Mouse (Mus musculus) heart, postnatal 10 days (tissue): ENCODE measurements around the gene Tpi1. TPM values are rescaled to one million over a fixed set of nuclear protein-coding genes. Genes with fewer than 3 reads are reported as not detected.

Experiments
- DNase-seq, 2 experiments: peaks; one replicate each; pipeline ENCODE4 v3.0.0; 2021
- intact Hi-C: fragments of 180-260 bp; cut with DNase I; formaldehyde crosslinking; loops from one replicate; pipeline ENCODE4 v1.15.1; 2025
- total RNA-seq, 2 experiments: library from RNA; stranded (reverse); gene quantifications; 2 replicates each; pipeline ENCODE4 v1.2.3; 2021

The Tpi1 gene
- 100 to 1,000 TPM; 870 to 877 TPM for total RNA-seq

DNA sequence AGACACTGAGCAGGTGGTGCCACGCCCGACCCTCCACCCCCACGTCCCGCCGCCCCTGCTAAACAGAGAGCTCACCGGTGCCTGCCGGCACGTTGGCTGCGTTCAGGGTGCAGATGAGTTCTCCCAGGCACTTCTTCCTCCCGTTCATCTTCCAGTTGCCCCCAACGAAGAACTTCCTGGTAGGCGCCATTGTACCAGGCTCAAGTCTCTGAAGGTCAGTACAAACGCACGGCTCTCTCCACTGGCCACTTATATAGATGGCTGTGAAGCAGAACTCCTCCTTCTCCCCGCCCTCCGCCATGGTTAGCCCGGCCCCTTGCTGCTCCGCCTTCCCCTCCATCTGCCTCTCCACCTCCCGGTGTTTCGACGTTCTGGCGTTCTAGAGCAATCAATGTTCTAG lies at the start of gene Tpi1:
Tpi1 (minus strand) TSS at position 364 of the 400 bp plus-strand sequence.
- intact Hi-C loops, result loop anchor here (1.0 kb wide), 1 partner anchor 14 kb away; no protein-coding TSS in a partner anchor
- DNase-seq, result peak; percentile 93 to 95

GRCm38 (mm10) chr6:124863125-124863657 lies 49.1 kb upstream of the Tpi1 start:
- no peak for DNase-seq
- intact Hi-C loops, result no loop called here

- DNase-seq, result no peak
- intact Hi-C loops, result no loop called here
Observed at GRCm38 (mm10) chr6:124862406-124863124, 48.5 kb upstream of the Tpi1 start.

DNA sequence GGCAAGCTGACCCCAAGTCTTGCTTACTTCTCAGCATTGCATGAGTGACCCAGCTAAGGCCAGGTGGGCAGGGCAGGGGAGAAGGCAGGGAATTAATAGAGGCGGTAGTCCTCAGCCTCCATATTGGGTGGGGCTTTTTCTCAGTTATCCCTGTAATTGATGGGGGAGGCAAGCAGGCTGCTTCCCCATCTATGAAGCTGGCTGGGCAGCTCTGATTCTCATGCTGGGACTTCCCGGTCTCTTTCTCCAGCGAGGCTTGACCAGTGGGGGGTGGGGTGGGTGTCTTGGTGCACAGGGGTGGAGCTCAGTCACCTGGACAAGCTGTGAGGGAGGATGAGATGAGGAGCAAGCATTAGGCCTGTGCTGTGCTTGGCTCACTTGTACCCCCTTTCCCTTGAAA lies 47.7 kb upstream of the Tpi1 start:
- DNase-seq, result no peak
- intact Hi-C loops, result no loop called here

DNA sequence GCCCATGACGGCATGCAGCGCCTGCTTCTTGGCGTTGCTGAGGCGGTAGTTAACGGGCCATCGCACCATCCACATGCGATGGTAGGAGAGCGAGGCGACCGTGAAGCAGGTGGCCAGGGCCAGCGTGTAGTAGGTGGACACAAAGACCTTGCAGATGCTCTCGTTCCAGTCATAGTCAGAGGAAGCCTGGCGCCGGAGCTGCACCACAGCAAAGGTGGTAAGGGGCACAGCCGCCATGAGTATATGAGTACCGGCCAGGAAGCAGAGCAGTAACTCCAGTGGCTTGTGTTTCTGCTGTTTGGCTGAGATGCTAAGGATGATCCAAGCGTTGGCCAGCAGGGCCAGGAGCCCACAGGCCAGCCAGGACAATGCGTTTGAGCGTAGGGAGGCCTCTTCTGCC lies 47.2 kb upstream of the Tpi1 start:
- intact Hi-C loops, result no loop called here
- no peak for DNase-seq

GRCm38 (mm10) chr6:124860511-124860910 lies 46.4 kb upstream of the Tpi1 start:
- no peak for DNase-seq
- intact Hi-C loops, result no loop called here

GRCm38 (mm10) chr6:124859725-124860124 lies 45.6 kb upstream of the Tpi1 start:
- intact Hi-C loops, result loop anchor here (2.0 to 5.0 kb wide), 2 partner anchors 45 to 58 kb away; no protein-coding TSS in a partner anchor
- peak; percentile 91 to 95 for DNase-seq

DNA sequence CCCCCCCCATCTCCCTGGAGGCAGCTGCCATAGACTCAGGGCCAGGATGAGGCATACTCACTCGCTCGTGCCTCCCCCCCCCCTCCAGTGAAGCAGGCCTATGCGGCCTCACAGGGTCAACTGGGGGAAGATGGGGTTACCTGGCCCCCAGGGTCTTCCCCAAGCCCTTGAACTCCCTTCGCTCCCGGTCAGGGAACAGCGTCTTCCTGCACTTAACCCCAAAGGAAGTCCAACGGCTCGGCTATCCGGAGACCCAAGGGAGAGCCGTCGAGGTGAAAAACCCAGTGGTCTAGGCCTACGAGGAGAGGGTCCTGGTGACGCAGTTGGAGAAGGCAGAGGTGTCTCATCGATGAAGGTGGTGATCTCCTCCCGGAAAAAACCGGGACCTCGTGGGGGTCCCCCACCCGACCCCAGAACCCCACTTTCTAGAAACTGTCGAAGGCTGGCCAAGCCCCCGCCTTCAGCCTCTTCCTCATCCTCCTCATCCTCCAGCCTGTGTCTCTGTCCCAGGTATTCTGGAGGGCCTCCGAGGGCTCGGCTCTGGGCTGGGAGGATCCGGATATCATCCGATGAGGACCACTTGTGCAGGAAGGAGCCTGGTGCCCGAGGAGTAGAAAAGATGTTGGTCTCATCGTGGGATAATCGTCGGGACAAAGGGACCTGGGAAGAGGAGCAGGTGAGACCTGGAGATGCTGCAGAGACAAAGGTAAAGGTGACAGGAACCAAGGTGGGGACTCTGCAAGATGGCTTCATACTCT lies 44.6 kb upstream of the Tpi1 start:
- intact Hi-C loops, result loop anchor here (2.0 to 5.0 kb wide), 2 partner anchors 46 to 59 kb away; no protein-coding TSS in a partner anchor
- DNase-seq, result no peak

- DNase-seq, result no peak
- intact Hi-C loops, result loop anchor here (1.0 to 5.0 kb wide), 3 partner anchors 47 to 72 kb away; no protein-coding TSS in a partner anchor
Observed at GRCm38 (mm10) chr6:124857840-124858530, 43.9 kb upstream of the Tpi1 start.

DNA sequence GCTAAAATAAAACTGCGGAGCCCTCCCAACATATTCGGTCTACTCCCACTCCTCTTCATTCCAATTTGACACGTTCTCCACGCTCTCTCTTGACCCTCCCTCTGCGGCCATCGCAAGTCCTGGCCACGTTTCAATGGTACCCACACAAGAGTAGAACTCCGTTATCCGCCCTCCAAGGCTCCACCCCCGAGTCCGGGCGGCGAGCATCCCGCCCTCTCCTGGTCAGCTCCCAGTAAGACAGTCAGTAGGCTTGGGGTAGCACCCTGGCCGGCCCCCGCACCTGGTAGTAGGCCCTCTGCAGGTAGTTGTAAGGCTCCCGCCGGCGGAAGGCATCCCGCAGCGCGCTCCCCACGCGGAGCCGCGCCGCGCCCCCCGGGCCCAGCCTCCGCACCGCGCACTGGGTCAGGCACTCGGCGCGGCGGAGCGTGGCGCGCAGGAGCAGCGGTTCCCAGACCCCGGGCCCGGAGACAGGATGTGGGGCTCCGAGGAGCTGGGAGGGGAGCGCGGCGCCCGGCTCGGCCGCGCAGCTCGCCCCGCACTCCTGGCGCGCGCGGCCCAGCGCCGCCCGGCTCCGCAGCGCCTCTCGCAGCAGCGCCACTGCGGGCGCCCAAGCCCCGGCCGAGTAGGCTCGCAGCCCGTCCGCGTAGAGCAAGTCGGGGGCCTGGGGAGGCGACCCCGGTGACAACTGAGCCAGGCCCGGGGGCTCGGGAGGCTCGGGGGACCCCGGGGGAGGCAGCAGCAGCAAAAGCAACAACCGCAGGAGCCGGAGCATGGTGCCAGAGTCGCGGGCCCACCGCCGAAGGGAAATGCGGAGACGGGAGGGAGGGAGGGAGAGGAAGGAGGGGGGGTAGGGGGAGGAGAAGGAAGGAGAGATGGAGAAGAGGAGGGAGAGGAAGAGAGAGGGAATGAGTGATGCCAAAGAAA lies 43.1 kb upstream of the Tpi1 start, which contains the start of gene P3h3:
P3h3 (minus strand) TSS at position 837 of the 924 bp plus-strand sequence.
- intact Hi-C loops, result loop anchor here (1.0 to 5.0 kb wide), 2 partner anchors 60 to 73 kb away; no protein-coding TSS in a partner anchor
- peak; percentile 87 to 88 for DNase-seq

- DNase-seq, result no peak
- intact Hi-C loops, result loop anchor here (5.0 kb wide), 1 partner anchor 61 kb away; no protein-coding TSS in a partner anchor
Observed at GRCm38 (mm10) chr6:124856321-124856720, 42.2 kb upstream of the Tpi1 start.

DNA sequence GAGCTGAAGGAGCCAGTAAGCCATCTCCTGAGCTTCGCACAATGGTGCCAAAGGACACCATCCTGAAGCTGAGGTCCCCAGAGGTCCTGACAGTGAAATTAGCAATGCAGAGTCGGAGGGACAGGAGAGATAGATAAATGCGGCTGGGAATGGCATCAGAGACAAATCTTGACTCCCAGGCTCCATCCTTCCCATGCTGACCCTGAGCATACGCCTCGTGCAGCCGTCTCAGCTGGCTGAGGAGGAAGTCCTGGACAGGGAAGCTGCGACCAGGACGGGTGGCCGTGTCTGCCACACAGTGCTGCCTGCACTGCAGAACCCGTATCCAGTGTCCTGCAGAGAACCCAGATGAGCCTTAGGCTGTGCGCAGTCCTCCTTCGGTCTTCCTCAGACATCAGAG lies 40.6 kb upstream of the Tpi1 start:
- intact Hi-C loops, result loop anchor here (5.0 kb wide), 1 partner anchor 63 kb away; no protein-coding TSS in a partner anchor
- DNase-seq, result no peak

DNA sequence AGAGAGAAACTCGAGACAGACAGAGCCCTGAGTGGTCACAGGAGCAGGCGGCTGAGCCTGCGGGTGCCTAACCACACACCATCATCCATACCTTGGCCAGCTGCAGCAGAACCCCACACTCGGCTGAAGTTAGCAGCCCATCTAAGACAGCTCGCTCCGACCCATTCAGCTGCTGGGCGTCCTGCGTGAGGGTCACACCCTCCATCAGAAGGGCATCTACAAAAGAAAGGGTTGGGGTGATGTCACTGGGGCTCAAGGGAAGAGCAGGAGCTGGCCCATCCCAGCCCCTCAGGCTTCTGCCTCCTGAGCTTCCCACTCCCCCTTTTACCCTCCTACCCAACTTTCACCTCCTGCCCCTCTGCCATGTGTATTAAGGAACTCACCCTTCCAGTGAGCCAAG lies 36.4 kb upstream of the Tpi1 start:
- intact Hi-C loops, result no loop called here

GRCm38 (mm10) chr6:124847305-124847704 lies 33.2 kb upstream of the Tpi1 start:
- intact Hi-C loops, result loop anchor here (1.0 kb wide), 1 partner anchor 235 kb away; no protein-coding TSS in a partner anchor
- peak; percentile 94 to 97 for DNase-seq

More for the DNA sequence above, 36.4 kb upstream of the Tpi1 start:
- DNase-seq, result no peak

- DNase-seq, result peak; percentile 52 to 65
- intact Hi-C loops, result no loop called here
Observed at GRCm38 (mm10) chr6:124840241-124841167, 26.4 kb upstream of the Tpi1 start, which contains the start of gene Gnb3. Gene Gnb3, minus strand, starts transcription at chr6:124840275.

DNA sequence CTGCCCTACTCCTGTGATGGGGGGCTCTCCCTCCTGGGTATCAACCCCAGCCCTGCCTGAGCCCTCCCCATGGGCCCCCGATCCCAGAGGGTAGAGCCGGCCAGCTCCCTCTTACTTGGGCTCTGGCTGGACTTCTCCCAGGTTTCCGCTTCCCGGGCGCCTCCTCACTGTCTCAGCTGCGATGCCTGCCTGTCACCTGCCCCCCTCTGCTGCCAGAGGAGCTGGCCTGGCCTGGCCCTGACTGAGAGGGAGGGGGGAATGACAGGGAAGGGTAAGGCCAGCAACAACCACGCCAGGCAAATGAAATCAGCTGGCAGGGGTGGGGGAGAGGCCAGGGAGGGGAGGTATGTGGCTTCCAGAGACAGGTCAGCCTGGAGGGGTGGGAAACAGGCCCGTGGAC lies 25.7 kb upstream of the Tpi1 start:
- intact Hi-C loops, result no loop called here
- DNase-seq, result peak; percentile 62 to 63

GRCm38 (mm10) chr6:124836411-124836810 lies 22.3 kb upstream of the Tpi1 start:
- no peak for DNase-seq
- intact Hi-C loops, result no loop called here

DNA sequence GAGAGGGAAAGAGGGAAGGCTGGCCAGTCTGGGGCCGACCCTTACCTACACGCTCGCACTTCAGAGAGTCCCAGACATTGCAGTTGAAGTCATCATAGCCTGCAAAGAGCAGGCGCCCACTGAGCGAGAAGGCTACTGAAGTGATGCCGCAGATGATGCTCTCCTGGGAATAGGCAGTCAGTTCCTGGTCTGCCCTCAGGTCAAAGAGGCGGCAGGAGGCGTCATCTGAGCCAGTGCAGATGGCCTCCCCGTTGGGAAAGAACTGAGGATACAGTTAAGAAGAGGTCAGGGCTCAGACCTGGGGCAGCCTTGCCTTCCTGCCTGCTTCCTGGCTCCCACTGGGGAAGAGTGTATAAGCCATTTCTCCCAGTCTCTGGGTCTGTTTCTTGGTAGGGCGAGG lies 21.4 kb upstream of the Tpi1 start:
- DNase-seq, result no peak
- intact Hi-C loops, result no loop called here
